Mouse (Mus musculus) forebrain, embryonic 11.5 days (tissue): ENCODE measurements around the gene Rnf39. TPM values are rescaled to one million over a fixed set of nuclear protein-coding genes. Genes with fewer than 3 reads are reported as not detected.
"Not testable (repeated sequence)": the region's sequence is repeated elsewhere in the genome, so short reads cannot be mapped to it uniquely, and the experiment has no call there.

Experiments
- ATAC-seq: fragments of 200-750 bp; cut with Nextera tagmentation; replicated peaks from 2 replicates; pipeline ENCODE4 v1.8.0; 2017; ENCODE audit warnings: moderate TSS enrichment; ENCODE audit not compliant: low FRiP score
- DNase-seq: peaks from one replicate; pipeline ENCODE4 v3.0.0-alpha.2; 2017; ENCODE audit warnings: low spot score
- H3K27ac ChIP-seq: fragments of 300-500 bp; sonication (generic); 2 replicates; pipeline ENCODE4 v1.5.1; 2014; ENCODE audit warnings: low read depth, low read length
- H3K27me3 ChIP-seq: fragments of 300-500 bp; sonication (generic); 2 replicates; pipeline ENCODE4 v1.6.1; 2014; ENCODE audit warnings: mild to moderate bottlenecking, low read length, mixed read lengths; ENCODE audit not compliant: control insufficient read depth, insufficient read depth
- H3K36me3 ChIP-seq: fragments of 300-500 bp; sonication (generic); 2 replicates; pipeline ENCODE4 v1.6.1; 2014; ENCODE audit warnings: mild to moderate bottlenecking, low read length, moderate library complexity, mixed read lengths; ENCODE audit not compliant: control insufficient read depth, insufficient read depth
- H3K4me1 ChIP-seq: fragments of 300-500 bp; sonication (generic); replicated peaks from 2 replicates; pipeline ENCODE4 v1.6.1; 2014; ENCODE audit warnings: low read length, mixed read lengths; ENCODE audit not compliant: control insufficient read depth, insufficient read depth
- H3K4me2 ChIP-seq: fragments of 300-500 bp; sonication (generic); 2 replicates; pipeline ENCODE4 v1.6.1; 2014; ENCODE audit warnings: low read depth, mild to moderate bottlenecking, low read length, moderate library complexity, mixed read lengths; ENCODE audit not compliant: severe bottlenecking
- H3K4me3 ChIP-seq: fragments of 300-500 bp; sonication (generic); 2 replicates; pipeline ENCODE4 v1.5.1; 2014; ENCODE audit warnings: low read depth, low read length
- H3K9ac ChIP-seq: fragments of 300-500 bp; sonication (generic); 2 replicates; pipeline ENCODE4 v1.6.1; 2014; ENCODE audit warnings: low read length
- H3K9me3 ChIP-seq: fragments of 300-500 bp; sonication (generic); 2 replicates; pipeline ENCODE4 v1.6.1; 2016; ENCODE audit warnings: low read length, mixed read lengths; ENCODE audit not compliant: control insufficient read depth
- WGBS: fragments of 180-500 bp; shearing (Covaris S2); extraction: QIAGEN DNeasy Blood & Tissue Kit; methylation state at CpG from one replicate; pipeline ENCODE4 v1.1.7; 2014; 5-methylcytosine and 5-hydroxymethylcytosine counted together
- polyA plus RNA-seq: library from polyadenylated mRNA; unstranded; fragments of >200 nt; fragmentation: Nextera tagmentation; extraction: Ambion mirVana; gene quantifications from 2 replicates; pipeline ENCODE4 v1.2.1, GENCODE M21; 2014

Rnf39 gene
- polyA plus RNA-seq, 1 experiment from 2014 or later: 0.44 TPM

GRCm38 (mm10) chr17:36981221-36981813 is 38.6 kb downstream of the Rnf39 start, which contains the start of gene 2410137M14Rik:
Gene 2410137M14Rik, minus strand, starts transcription at chr17:36981237.
- 13% methylated on average over 18 of the region's 18 CpGs for WGBS
- ATAC-seq: no peak

GRCm38 (mm10) chr17:36981845-36982244 is 39.1 kb downstream of the Rnf39 start:
- Histone ChIP-seq H3K4me3 (no peak overlapping the region), H3K9me3 (no peaks in the 10 kb centered on the region), H3K36me3 (no peaks in the 10 kb centered on the region), H3K4me1 (no peaks in the 10 kb centered on the region), H3K27me3 (no peaks in the 10 kb centered on the region), H3K9ac (no peak overlapping the region), H3K4me2 (no peak overlapping the region), H3K27ac (no peak overlapping the region)
- no peak for DNase-seq
- 8% methylated on average over 4 of the region's 4 CpGs for WGBS
- ATAC-seq: no peak

More at GRCm38 (mm10) chr17:36981221-36981813, 38.6 kb downstream of the Rnf39 start, which contains the start of gene 2410137M14Rik:
- Histone ChIP-seq H3K27ac (no peak within 1 kb of the TSS), H3K4me1 (no peaks in the 10 kb centered on the region), H3K4me3 (no peak within 1 kb of the TSS), H3K9me3 (no peaks in the 10 kb centered on the region), H3K9ac (no peak within 1 kb of the TSS), H3K4me2 (no peak within 1 kb of the TSS), H3K27me3 (no peaks in the 10 kb centered on the region), H3K36me3 (no peaks in the 10 kb centered on the region)
- no peak for DNase-seq

GRCm38 (mm10) chr17:36982253-36983155 is 39.8 kb downstream of the Rnf39 start:
- H3K36me3 ChIP-seq: no peaks in the 10 kb centered on the region
- ATAC-seq (no peak), DNase-seq (no peak)
- H3K4me2 ChIP-seq: no peak overlapping the region
- no peaks in the 10 kb centered on the region for H3K9me3 ChIP-seq
- WGBS: 27% methylated on average over 5 of the region's 5 CpGs
- no peak overlapping the region for H3K4me3 ChIP-seq
- no peaks in the 10 kb centered on the region for H3K27me3 ChIP-seq
- H3K4me1 ChIP-seq: no peaks in the 10 kb centered on the region
- no peak overlapping the region for H3K27ac ChIP-seq
- H3K9ac ChIP-seq: no peak overlapping the region

- DNase-seq (no peak), ATAC-seq (peak; percentile 36; the same call in 1 of the 2 replicates)
- Histone ChIP-seq H3K4me3 (no peak overlapping the region), H3K36me3 (no peaks in the 10 kb centered on the region), H3K27me3 (peaks cover 17% of the 10 kb centered on the region), H3K27ac (no peak overlapping the region), H3K4me1 (0 out of 2 replicates have a peak, but pooled peaks cover 1% of the 10 kb centered on the region), H3K9me3 (no peaks in the 10 kb centered on the region), H3K4me2 (no peak overlapping the region), H3K9ac (no peak overlapping the region)
- 5% methylated on average over 24 of the region's 24 CpGs for WGBS
These were observed 45.8 kb downstream of the Rnf39 start for GRCm38 (mm10) chr17:36988475-36988874.

GRCm38 (mm10) chr17:36989437-36989836 is 46.7 kb downstream of the Rnf39 start, which contains the start of gene H2-M5:
Gene H2-M5, minus strand, starts transcription at chr17:36989537.
- peaks cover 17% of the 10 kb centered on the region for H3K27me3 ChIP-seq
- no peak for ATAC-seq
- H3K4me3 ChIP-seq: no peak within 1 kb of the TSS
- no peak within 1 kb of the TSS for H3K4me2 ChIP-seq
- no peak within 1 kb of the TSS for H3K27ac ChIP-seq
- 0 out of 2 replicates have a peak, but pooled peaks cover 1% of the 10 kb centered on the region for H3K4me1 ChIP-seq
- no peak for DNase-seq
- H3K9me3 ChIP-seq: no peaks in the 10 kb centered on the region
- no peaks in the 10 kb centered on the region for H3K36me3 ChIP-seq
- no peak within 1 kb of the TSS for H3K9ac ChIP-seq
- 26% methylated on average over 5 of the region's 5 CpGs for WGBS

GRCm38 (mm10) chr17:36990630-36991029 is 47.9 kb downstream of the Rnf39 start:
- not testable (repeated sequence) for H3K9me3 ChIP-seq, H3K27ac ChIP-seq, H3K4me1 ChIP-seq, H3K36me3 ChIP-seq, H3K4me2 ChIP-seq, DNase-seq, ATAC-seq, H3K9ac ChIP-seq, H3K4me3 ChIP-seq
- 86% methylated on average over 6 of the region's 6 CpGs for WGBS
- peaks cover 17% of the 10 kb centered on the region for H3K27me3 ChIP-seq

GRCm38 (mm10) chr17:36992336-36993104 is 49.8 kb downstream of the Rnf39 start:
- peaks cover 17% of the 10 kb centered on the region for H3K27me3 ChIP-seq
- H3K9me3 ChIP-seq: no peaks in the 10 kb centered on the region
- 0 out of 2 replicates have a peak, but pooled peaks cover 1% of the 10 kb centered on the region for H3K4me1 ChIP-seq
- H3K4me2 ChIP-seq: no peak overlapping the region
- H3K36me3 ChIP-seq: no peaks in the 10 kb centered on the region
- ATAC-seq: no peak
- H3K9ac ChIP-seq: no peak overlapping the region
- WGBS: 73% methylated on average over 3 of the region's 3 CpGs
- no peak for DNase-seq
- H3K4me3 ChIP-seq: no peak overlapping the region
- no peak overlapping the region for H3K27ac ChIP-seq

- DNase-seq: no peak
- Histone ChIP-seq H3K27ac (no peak overlapping the region), H3K4me1 (no peaks in the 10 kb centered on the region), H3K9ac (no peak overlapping the region), H3K36me3 (no peaks in the 10 kb centered on the region), H3K9me3 (no peaks in the 10 kb centered on the region), H3K4me2 (no peak overlapping the region), H3K27me3 (peaks cover 9% of the 10 kb centered on the region; the same call in 1 of the 2 replicates), H3K4me3 (no peak overlapping the region)
- no peak for ATAC-seq
- WGBS: 90% methylated on average over 4 of the region's 4 CpGs
These were observed 51.1 kb downstream of the Rnf39 start for GRCm38 (mm10) chr17:36993770-36994325.
